Mouse (Mus musculus) thymus, adult 2 months (tissue): ENCODE data around the gene Lrrc10.
A peak's percentile ranks its signal among the peaks of the same experiment; 100 is the strongest.

Experiments used
- CTCF ChIP-seq: fragments of 200-500 bp; IDR thresholded peaks from 2 replicates; pipeline ENCODE4 v1.5.1; 2012; ENCODE audit warnings: mild to moderate bottlenecking, control low read depth, low read length, moderate library complexity, borderline replicate concordance; ENCODE audit not compliant: control insufficient read depth, poor library complexity, insufficient read depth; ENCODE audit errors: extremely low read depth
- POLR2A ChIP-seq: fragments of 200-500 bp; IDR thresholded peaks from 2 replicates; pipeline ENCODE4 v1.6.1; 2012; ENCODE audit warnings: mild to moderate bottlenecking, low read length, control low read depth, moderate library complexity; ENCODE audit not compliant: control insufficient read depth, poor library complexity, insufficient read depth; ENCODE audit errors: extremely low read depth

DNA sequence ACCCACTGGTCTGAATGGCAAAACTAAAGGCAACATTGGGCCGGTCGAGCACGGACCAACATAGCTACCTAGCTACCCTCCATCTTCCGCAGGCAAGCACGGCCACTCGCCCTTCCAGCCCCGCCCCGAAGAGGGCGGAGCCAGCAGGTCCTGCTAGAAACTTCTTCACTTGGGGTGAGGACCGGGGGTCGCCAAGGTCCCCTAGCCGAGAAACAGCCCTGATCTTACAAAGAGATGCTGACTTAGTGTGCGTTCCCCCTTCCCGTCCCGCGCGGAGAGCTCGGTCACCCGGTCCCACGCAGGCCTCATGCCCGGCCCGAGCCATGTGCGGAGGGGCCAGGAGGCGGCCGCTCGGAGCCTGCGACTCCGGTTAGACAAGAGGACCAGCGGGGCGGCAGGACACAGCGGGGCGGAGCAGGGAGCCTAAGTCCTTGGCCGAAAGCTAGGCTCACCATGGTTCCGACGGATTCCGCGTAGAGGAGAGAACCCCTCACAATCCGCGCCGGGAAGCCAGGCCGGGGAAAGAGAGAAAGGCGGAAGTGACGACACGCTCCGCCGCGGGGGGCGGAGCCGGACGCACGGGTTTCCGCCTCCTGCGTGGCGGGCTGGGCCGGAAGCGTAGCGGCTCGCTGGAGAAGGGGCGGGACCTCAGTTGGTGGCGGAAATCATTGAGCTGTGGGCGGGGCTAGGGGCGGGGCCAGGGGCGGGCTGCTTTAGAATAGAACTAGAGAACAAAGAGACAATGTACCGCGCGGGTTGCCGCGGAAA, 18.3 kb downstream of the Lrrc10 start, which contains the start of gene Cct2:
- 0 out of 2 replicates have a peak, but pooled peaks have one; percentile 65 for TF ChIP-seq CTCF
- TF ChIP-seq POLR2A, result peak; percentile 86
